Mouse (Mus musculus) gastrocnemius, adult 2 months (tissue): Measurements from ENCODE around the gene Arid1b. TPM values are rescaled to one million over a fixed set of nuclear protein-coding genes. Genes with fewer than 3 reads are reported as not detected.
A peak's percentile ranks its signal among the peaks of the same experiment; 100 is the strongest.

Source experiments
- DNase-seq: peaks from one replicate; pipeline ENCODE4 v3.0.0; 2022
- H3K27ac ChIP-seq: fragments of 200-600 bp; 2 replicates; pipeline ENCODE4 v1.8.1; 2022; ENCODE audit warnings: mild to moderate bottlenecking
- H3K4me3 ChIP-seq: fragments of 200-600 bp; 2 replicates; pipeline ENCODE4 v1.8.1; 2022; ENCODE audit warnings: mild to moderate bottlenecking, moderate library complexity
- CTCF ChIP-seq: fragments of 200-600 bp; IDR thresholded peaks from 2 replicates; pipeline ENCODE4 v1.8.1; 2022; ENCODE audit warnings: antibody characterized with exemption, mild to moderate bottlenecking, moderate library complexity
- intact Hi-C: fragments of 180-260 bp; cut with DNase I; formaldehyde crosslinking; loops from one replicate; pipeline ENCODE4 v1.15.1; 2025
- total RNA-seq, 2 experiments: library from RNA; stranded (reverse); gene quantifications; 2 replicates each; pipeline ENCODE4 v1.2.3; 2021

Arid1b gene
- total RNA-seq, 2 experiments from 2014 or later = 35.1 to 35.6 TPM

- peak; percentile 90 for DNase-seq
- peak overlapping the region; percentile 66 for H3K4me3 ChIP-seq
- intact Hi-C loops = loop anchor here (5.0 kb wide), 1 partner anchor 38 kb away; no protein-coding TSS in a partner anchor
- no peak for TF ChIP-seq CTCF
- H3K27ac ChIP-seq = peak overlapping the region; percentile 83
These were observed 301.2 kb downstream of the Arid1b start for GRCm38 (mm10) chr17:5295086-5295947.

GRCm38 (mm10) chr17:5295948-5296262 lies 301.8 kb downstream of the Arid1b start:
- no peak for DNase-seq
- intact Hi-C loops = loop anchor here (5.0 kb wide), 1 partner anchor 39 kb away; no protein-coding TSS in a partner anchor
- peak overlapping the region; percentile 66 for H3K4me3 ChIP-seq
- TF ChIP-seq CTCF = no peak
- H3K27ac ChIP-seq = peak overlapping the region; percentile 83

- Histone ChIP-seq H3K4me3 (no peak overlapping the region), H3K27ac (peak overlapping the region; percentile 35; the same call in 1 of the 2 replicates)
- intact Hi-C loops = loop anchor here (5.0 kb wide), 1 partner anchor 40 kb away; no protein-coding TSS in a partner anchor
- DNase-seq = no peak
- no peak for TF ChIP-seq CTCF
These were observed 303.4 kb downstream of the Arid1b start for GRCm38 (mm10) chr17:5297491-5297890.

GRCm38 (mm10) chr17:5297984-5298383 lies 303.9 kb downstream of the Arid1b start:
- no peak overlapping the region for H3K27ac ChIP-seq
- no peak for DNase-seq
- no peak for TF ChIP-seq CTCF
- no peak overlapping the region for H3K4me3 ChIP-seq
- intact Hi-C loops = loop anchor here (5.0 kb wide), 1 partner anchor 41 kb away; no protein-coding TSS in a partner anchor

- TF ChIP-seq CTCF = no peak
- DNase-seq = peak; percentile 50
- Histone ChIP-seq H3K4me3 (no peak overlapping the region), H3K27ac (no peak overlapping the region)
- intact Hi-C loops = loop anchor here (5.0 kb wide), 1 partner anchor 42 kb away; no protein-coding TSS in a partner anchor
These were observed 304.9 kb downstream of the Arid1b start for GRCm38 (mm10) chr17:5298891-5299559.

GRCm38 (mm10) chr17:5302971-5303746 lies 309.0 kb downstream of the Arid1b start:
- peak; percentile 26; the same call in 1 of the 2 replicates for TF ChIP-seq CTCF
- H3K4me3 ChIP-seq = no peak overlapping the region
- DNase-seq = no peak
- no peak overlapping the region for H3K27ac ChIP-seq
- intact Hi-C loops = no loop called here

- TF ChIP-seq CTCF = no peak
- Histone ChIP-seq H3K27ac (no peak overlapping the region), H3K4me3 (no peak overlapping the region)
- intact Hi-C loops = no loop called here
- no peak for DNase-seq
These were observed 311.8 kb downstream of the Arid1b start for GRCm38 (mm10) chr17:5305783-5306477.

GRCm38 (mm10) chr17:5309930-5310329 lies 315.8 kb downstream of the Arid1b start:
- H3K27ac ChIP-seq = no peak overlapping the region
- intact Hi-C loops = no loop called here
- no peak overlapping the region for H3K4me3 ChIP-seq
- TF ChIP-seq CTCF = no peak
- DNase-seq = no peak

GRCm38 (mm10) chr17:5310425-5310888 lies 316.3 kb downstream of the Arid1b start:
- no peak for TF ChIP-seq CTCF
- no peak for DNase-seq
- intact Hi-C loops = no loop called here
- no peak overlapping the region for H3K4me3 ChIP-seq
- no peak overlapping the region for H3K27ac ChIP-seq

- H3K4me3 ChIP-seq = no peak overlapping the region
- intact Hi-C loops = no loop called here
- DNase-seq = no peak
- no peak overlapping the region for H3K27ac ChIP-seq
- no peak for TF ChIP-seq CTCF
These were observed 316.9 kb downstream of the Arid1b start for GRCm38 (mm10) chr17:5311062-5311461.

- intact Hi-C loops = no loop called here
- Histone ChIP-seq H3K27ac (no peak overlapping the region), H3K4me3 (no peak overlapping the region)
- TF ChIP-seq CTCF = no peak
- no peak for DNase-seq
These were observed 318.2 kb downstream of the Arid1b start for GRCm38 (mm10) chr17:5312307-5312706.

- no peak for DNase-seq
- Histone ChIP-seq H3K4me3 (no peak overlapping the region), H3K27ac (no peak overlapping the region)
- intact Hi-C loops = loop anchor here (5.0 kb wide), 1 partner anchor 62 kb away; no protein-coding TSS in a partner anchor
- TF ChIP-seq CTCF = no peak
These were observed 320.6 kb downstream of the Arid1b start for GRCm38 (mm10) chr17:5314735-5315134.
